Mouse (Mus musculus): Measurements from ENCODE around the gene Decr2.
A peak's percentile ranks its signal among the peaks of the same experiment; 100 is the strongest.
"Not testable (repeated sequence)": the region's sequence is repeated elsewhere in the genome, so short reads cannot be mapped to it uniquely, and the experiment has no call there.

Decr2 gene

DNA sequence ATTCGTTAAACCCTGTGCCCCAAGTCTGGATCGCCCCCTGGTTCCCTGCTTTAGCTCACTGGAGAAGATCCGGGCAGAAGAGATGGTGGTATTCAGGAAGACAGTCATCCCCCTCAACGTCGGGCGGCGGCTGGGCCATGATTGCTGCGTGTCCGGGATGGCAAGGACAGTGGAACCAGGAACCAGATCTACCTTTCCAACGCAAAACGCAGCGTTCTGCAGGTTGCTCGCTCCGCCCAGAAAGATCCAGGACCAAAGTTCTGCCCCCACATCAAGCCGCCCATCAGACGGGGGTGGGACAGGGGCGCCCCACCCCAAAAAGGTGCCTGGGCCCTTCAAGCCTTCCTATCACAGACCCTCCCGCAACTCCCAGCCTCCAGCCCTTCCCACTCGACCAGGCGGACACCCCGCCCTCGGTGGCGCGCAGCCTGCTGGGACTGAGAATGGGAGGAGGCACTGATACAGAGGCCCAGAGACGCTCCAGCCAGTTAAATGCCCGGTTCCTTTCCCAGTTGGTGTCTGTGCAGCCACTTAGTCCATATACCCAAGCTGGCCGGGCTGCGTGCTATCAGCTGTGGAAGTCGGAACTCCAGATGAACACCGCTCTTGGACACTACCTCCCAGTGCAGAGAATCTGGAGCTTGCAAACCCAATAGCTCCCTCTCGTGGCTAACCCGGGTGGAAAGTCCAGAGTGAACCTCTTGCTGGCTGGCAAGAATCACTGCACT is at the start of gene Decr2:
Decr2 (minus strand) TSS at position 433 of the 728 bp plus-strand sequence.
- DNase-seq, result peak; percentile 95 to 98

DNA sequence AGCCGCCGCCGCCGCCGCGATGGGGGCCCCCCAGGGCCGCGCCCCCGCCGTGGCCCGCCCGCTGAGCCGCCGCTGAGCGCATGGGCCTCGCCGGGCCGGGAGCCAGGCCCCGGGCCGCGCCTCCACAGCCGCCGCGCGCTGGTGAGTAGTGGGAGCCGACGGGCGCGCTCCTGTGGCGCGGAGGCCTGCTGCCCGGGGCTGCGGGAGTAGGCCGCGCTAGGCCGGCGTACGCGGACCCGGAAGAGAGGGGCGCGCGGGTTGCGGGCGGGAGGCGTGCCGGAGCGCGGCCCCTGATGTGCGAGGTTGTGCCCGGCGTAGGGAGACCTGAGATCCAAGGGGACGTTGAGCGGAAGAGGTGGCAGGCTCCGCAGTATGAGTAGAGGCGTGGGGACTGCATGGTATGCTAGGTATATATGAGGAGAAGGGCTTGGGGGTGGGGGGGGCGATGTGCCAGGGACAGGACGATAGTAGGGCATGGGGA is 48.8 kb upstream of the Decr2 start:
- peak; percentile 68 to 70 for DNase-seq

DNA sequence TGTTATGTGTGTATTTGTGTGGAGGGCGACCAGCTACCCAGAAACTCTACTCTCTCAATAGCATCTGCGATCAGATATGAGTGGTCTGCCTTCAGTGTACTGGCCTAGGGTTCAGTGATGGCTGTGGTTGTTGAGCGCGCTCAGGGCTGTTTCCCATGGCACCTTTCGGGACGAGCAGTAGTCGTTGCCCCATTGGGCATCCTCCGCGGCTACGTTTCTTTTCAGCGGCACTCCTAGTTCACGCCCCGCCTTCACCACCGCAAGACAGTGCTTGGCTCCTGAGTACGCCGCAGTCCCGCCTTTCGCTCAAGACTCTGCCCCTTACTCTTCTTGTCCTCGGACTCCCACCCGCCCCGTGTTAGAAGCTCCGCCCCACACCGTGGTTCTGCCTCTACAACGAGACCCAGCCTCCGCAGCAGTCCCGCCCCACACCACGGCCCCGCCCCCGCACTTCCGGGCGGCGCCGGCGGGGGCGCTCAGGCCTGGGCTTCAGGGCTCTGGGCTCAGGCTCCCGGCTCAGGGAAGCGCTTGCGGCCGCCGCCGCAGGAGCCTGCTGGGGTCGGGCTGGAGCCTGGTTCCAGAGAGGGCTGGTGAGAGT is 48.2 kb upstream of the Decr2 start, which contains the start of gene Axin1:
Axin1 (plus strand) TSS at position 450 of the 598 bp plus-strand sequence.
- peak; percentile 96 to 98 for DNase-seq

DNA sequence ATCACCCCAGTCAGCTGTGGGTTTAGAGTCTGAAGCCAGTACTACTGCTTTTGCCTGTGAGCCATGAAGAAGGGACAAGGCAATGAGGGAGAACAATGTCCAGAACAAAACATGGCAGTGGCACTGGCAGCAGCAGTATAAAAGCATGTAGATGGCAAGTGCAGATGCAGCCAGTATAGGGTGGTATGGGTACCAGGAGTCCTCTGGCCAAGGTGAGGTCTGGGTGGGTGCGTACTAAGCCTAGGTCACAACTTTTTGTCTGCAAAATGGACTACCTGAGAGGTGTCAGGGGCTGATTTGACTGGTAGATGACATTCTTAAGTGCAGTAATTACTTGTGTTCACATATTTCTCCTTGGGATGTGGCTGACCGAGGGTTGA is 47.6 kb upstream of the Decr2 start:
- no peak for DNase-seq

DNA sequence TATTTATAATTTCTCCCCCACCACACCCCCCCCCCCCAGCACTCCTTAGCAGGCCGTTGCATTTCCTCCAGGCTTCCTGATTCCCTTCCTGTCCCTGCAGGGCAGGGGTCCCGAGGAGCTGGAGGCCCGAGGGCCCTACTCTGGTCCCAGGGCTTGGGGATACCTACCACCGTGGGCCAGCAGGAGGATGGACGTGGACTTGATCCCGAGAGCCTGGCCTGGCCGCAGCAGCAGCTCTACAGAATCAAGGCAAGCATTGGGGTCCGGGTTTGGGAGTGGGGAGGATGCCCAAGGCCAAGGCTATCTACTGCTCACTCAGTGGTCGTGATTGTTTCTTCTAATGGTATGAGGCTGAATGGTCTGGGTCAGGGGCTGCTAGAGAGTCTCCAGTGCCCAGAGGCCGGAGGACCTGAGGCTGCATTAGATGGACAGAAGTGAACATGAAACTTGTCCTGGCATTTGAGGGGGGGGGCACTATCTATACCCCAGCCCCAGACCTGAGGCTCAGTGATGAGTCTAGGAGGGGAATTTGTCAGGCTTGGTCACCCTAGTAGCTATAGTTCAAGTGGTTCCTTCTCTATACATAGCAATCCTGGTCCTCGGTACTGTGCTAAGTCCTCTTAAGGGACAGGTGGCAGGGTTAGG is 47.1 kb upstream of the Decr2 start:
- no peak for DNase-seq

DNA sequence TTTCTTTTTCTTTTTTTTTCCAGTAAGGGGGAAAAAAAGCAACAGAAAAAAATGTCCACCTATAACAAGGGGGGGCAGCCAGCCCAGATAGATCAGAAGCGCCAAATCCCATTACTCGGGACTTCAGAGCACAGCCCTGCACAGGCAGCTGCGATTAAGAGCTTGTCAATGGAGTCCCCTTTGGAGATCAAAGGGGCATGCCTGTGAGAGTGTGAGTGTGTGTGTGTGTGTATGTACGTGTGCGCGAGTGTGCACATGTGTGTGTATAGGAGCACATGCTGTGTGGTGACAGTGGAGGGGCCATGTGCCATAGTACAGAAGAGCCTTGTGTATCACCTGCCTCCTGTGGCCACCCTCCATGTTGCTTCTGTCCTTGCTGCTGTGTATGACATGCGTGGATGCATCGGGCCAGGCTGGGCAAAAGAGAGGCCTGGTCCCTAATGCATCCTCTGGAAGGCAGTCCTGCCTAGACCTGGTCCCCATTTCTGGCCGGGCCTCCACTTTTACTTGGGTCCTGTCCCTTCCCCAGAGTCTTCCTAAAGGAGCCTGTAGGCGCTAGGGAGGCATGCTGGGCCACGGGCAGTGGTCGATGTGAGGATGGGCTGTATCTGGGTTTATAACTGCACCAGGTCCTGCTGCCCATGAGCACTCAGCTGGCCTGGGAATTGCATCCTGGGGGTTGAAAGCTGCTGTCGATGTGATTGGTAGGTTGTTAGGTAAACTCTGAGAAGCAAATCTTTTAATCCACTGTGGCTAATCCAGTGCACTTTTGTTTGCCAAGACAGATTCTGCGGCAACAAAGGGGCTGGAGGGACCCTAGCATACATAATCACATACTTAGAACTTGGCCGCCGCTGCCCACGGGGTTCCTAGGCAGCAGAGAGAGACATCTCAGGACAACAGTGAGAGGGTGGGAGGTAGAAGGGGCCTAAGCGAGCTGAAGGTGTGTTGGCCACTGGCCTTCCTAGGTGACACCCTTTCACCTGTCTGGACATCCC is 42.0 kb upstream of the Decr2 start:
- no peak for DNase-seq

DNA sequence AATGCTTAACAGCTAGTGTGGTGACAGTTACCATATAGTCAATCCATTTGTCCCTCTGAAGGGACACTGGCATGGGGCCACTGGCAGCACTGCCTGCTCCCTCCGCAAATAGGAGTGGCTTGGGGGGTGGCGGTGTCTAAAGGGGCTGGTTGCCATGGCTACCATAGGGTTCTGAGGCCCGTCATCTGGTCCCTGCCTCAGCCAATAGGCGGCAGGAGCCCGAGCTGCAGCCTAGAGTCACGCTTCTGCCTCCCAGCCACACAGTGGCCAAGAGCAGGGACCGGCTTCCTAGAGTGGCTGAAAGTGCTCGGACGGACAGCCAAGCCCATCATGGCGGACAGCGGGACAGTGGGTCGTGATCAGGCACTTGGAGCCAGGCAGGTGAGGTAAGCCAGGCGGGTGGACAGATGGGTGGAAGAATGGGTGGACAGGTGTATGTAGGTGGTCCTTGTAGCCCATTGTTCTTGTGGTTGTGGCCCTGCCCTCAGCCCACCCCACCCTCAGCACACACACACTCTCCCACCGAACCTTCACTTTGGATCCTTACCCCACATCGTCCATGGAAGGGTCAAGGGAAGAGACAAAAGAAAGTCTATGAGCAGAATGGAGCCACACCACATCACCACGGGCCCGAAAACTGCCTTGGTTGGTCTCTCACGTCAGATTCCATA is 41.1 kb upstream of the Decr2 start:
- no peak for DNase-seq

DNA sequence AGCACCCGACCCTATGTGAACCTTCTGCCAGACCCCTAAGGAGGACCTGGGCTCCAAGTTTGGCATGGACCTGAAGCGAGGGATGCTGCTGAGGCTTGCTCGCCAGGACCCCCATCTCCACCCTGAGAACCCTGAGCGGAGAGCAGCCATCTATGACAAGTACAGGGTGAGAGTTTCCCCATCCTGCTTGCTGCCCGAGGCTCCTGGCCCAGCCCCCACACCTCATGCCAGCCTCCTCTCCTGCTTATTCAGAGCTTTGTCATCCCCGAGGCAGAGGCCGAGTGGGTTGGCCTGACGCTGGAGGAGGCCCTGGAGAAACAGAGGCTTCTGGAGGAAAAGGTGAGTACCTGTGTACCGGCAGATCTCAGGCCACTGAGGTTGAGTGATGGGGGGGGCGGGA is 35.1 kb upstream of the Decr2 start:
- DNase-seq, result no peak

DNA sequence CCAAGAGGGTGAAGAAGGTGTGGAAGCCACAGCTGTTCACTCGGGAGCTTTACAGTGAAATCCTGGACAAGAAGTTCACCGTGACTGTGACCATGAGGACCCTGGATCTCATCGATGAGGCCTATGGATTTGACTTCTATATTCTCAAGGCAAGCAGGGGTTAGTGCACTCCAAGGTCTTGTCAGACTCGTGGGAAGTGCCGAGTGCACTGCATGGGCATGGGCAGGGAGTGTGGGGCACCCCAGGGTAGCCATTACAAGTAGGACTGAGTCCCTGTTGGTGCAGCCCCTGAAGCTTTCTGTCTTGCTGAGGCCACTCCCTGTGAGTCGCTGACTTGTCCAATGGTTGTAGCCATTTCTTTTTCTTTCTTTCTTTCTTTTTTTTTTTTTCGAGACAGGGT is 34.4 kb upstream of the Decr2 start:
- DNase-seq, result no peak

DNA sequence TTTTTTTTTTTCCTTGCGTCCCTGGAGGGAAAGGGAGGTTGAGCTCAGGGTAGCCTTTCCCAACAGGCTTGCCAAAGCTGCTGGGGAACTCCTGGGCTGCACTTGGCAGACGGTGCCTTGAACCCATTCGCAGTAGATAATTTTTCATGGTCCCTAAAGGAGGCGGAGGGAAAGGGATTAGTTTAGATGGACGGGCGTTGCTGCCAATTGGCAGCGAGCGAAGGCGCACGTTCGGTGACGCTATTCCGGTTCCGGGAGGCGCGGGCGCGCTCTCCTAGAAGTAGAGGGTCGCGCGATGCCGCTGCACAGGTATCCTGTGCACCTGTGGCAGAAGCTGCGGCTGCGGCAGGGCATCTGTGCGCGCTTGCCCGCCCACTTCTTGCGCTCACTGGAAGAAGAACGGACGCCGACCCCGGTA is 33.1 kb upstream of the Decr2 start, which contains the start of gene Mrpl28:
Mrpl28 (plus strand) TSS at position 234 of the 418 bp plus-strand sequence.
- peak; percentile 99 for DNase-seq

DNA sequence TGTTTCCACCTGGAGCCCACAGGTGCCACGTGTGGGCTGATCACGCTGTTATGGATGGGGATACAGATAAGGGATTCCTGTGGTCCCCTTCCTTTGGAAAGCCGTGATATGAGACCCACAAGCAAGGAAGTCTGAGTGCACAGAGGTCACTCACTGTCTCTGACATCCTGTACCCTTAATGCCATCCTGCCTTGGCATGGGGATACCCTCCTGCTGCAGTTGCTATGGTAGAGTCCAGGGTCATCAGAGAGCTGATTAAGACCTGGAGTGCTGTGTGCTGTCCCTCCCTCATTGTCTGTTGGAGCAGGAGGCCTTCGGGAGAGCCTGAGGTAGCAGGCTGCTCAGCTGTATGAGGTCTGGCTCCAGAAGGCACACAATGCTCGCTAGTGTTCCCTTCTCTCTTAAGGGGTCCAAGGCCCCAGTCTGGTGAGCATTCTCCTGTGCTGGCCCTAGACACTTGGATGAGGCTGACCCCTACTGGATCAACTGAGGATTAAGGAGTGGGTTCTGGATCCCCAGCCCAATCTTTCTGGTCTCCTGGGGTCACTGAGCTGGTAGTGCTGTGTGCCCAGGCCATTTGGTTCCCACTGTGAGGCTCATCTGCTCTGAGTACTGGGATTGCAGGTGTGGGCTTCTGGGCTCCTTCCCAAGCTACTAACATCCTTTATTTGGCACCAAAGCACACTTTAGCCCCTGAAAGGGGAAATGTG is 32.4 kb upstream of the Decr2 start:
- peak; percentile 66 to 72 for DNase-seq

DNA sequence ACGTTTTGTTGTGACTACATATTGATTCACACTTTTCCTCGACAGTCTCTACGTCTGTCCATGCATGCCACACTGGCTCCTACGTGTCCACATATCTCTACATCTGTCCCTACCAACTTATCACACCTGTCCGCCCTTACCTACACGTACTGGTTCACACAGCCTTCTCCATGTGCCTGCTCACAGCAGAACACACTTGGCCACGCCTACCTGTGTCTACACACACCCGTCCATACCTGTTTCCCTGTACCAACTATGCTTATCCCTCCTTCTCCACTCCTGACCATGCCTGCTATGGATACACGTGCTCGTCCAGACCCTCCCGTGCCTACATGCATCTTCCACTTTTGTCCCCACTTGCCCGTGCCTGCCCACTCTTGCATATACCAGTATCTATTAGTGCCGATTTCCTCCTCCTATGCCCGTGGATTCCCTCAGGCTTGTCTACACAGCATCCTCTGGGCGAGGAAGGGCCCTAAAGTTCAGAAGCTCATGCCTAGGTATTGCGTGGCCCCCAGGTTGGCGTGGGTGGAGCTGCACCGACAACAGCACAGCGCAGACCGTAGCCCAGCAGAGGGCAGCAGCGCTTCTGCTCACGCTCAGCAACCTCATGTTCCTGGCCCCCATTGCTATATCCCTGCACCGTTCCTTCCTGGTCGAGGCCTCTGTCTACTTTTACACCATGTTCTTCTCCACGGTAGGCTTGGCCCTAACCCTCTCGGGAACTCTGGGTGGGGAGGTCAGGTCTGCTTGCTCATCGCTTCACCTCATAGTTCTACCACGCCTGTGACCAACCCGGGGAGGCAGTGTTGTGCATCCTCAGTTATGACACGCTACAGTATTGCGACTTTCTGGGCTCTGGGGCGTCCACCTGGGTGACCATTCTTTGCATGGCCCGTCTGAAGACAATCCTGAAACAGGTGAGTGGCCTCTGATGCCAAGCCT is 29.9 kb upstream of the Decr2 start:
- DNase-seq, result peak; percentile 80

DNA sequence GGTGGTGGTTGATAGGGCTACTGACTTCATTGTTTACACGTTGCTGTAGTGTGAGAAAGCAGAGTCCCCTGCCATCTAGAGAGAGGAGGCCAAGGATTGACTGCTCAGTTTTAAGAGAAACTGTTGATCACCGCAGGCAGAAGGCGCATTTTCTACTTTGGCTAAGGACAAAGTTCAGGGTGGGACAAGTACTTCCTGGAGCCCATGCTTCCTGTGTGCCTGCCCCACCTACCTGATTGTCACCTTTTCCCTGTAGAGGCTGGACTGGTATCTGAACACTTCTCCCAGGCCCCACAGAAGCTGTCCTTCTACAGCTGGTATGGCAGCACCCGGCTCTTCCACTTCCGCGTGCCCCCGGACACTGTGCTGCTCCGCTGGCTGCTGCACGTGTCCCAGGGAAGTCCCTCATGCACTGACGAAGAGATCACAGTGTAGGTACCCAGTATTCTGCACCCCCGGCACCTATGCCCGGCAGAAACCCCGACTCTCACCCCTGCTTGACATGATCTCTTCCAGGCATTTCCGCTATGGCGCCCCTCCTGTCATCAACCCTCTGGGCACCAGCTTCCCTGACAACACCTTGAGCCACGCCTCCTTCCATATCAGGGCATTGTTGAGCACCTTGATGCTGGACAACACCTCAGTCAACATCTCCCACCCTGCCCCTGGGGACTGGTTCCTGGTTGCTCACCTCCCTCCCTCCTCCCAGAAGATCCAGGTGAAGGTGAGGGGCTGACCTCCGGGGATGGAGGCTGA is 26.5 kb upstream of the Decr2 start:
- DNase-seq, result no peak

DNA sequence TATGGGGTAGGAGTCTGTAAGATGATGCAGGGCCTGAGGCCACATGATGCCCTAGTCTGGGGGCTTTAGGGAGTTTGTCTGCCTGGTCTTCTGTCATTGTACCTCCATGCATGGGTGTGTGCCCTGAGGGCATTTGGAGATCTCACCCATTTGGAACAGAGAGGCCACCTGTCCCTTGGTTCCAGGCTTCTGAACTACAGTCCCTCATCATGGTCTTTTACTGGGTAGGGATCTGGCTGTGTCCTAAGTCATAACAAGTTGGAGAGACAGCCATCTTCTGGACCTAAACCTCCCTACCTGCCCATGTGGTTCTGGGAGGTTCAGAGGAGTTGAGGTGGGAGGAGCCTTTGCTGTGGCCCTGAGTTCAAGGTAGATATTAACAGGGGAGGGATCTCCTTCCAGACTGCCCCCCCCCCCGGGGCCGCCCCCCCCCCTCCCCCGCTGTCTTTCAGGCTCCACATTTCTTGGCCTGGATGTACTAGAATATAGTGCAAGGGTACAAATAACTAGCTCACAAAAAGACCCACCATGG is 25.9 kb upstream of the Decr2 start:
- DNase-seq, result no peak

DNA sequence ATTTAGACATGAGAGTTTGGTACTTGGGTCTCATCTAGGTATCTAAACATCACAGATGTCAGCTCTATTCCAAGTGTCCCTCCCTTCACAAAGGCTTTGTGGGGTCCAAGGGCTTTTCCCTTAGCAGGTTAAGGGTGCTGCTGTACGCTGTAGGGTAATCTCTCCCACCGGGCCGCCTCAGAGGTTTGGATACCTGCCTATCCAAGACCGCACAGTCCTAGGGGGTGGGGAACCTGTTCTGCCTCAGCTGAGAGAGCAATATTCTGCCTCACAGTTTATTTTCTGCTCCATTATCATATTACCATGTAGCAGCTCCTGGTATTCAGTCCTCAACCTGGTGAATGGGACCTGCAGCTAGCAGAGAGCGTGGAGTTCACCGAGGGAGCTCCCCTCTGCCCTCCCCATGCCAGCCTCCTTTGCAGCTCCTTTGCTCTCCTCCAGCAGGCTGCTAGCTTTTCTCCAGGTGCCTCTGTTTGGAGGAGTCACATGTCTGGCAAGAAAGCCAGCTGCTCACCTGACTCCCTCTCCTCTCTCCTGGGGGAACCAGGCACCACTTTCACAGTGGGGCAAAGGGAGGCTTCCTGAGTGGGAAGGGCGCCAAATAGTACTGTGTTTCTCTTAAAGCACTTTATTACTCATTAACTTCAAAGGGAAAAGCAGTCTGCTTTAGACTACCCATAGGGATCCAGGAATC is 25.2 kb upstream of the Decr2 start:
- no peak for DNase-seq

DNA sequence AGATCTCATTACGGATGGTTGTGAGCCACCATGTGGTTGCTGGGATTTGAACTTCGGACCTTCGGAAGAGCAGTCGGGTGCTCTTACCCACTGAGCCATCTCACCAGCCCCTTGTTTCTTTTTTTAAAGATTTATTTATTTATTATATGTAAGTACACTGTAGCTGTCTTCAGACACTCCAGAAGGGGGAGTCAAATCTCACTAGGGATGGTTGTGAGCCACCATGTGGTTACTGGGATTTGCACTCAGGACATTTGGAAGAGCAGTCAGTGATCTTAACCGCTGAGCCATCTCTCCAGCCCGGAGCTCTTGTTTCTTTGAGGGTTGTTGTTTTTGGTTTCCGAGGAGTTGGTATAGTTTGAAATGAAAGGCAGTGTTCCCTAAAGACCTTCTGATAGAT is 24.3 kb upstream of the Decr2 start:
- not testable (repeated sequence) for DNase-seq

DNA sequence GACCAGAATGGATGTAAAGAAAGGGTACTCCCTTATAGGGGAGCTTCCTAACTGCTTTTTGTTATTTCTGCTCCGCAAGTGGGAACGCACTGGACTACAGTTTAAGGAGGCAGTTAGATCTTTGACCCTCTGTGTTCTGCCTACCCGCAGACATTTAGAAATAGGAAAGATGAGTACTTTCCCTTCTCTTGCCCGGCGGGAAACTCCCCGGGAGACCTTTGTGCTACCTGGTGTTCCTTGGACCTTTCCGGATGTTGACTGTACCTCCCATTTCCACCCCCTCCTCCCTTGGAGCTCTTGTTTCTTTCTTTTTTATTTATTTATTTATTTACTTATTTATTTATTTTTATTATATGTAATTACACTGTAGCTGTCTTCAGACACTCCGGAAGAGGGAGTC is 23.9 kb upstream of the Decr2 start:
- DNase-seq, result no peak

DNA sequence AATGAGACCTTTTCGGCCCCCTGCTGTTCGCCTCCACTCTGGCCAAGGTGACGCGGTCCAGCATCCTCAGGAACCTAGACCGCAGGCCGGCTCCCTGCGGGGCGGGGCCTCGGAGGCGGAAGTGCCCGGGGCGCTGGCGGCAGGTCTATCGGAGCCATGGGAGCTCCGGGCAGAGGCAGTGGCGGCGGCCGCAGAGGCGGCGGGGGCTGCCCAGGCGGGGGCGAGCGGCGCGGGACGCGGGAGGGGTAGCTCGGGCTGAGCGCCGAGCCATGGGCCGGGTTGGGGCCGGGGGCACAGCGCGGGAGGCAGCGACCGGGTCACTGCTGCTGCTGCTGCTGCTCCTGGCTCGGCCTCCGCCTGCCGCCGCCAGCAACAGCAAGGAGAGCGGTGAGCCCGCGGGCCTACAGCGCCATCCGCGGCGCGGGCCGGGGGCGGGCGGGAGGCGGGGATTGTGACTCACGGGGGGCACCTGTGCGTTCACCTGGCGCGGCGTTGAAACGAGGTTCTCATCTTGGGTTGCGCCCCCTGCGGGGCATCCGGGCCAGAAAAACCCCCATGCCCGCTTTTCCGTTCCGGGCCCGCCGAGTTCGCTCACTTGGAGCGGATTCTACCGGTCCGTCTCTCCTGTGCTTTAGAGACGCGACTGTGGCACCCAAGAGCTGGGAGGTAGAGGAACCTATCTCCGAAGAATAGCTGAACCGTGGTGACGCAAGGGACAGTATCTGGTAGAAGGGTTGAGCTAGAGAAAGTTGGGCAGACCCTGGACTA is 23.2 kb upstream of the Decr2 start, which contains the start of gene Tmem8:
Tmem8 (plus strand) TSS at position 119 of the 768 bp plus-strand sequence.
- DNase-seq, result peak; percentile 84 to 86
